Mouse (Mus musculus) heart, adult 18-20 months (tissue): ENCODE results near the gene Slc9b1. TPM values are rescaled to one million over a fixed set of nuclear protein-coding genes. Genes with fewer than 3 reads are reported as not detected.
A peak's percentile ranks its signal among the peaks of the same experiment; 100 is the strongest.

Experiments
- DNase-seq, 2 experiments: peaks; one replicate each; pipeline ENCODE4 v3.0.0; 2021 to 2022; ENCODE audit warnings: mixed read lengths in 1 of 2
- total RNA-seq, 2 experiments: library from RNA; stranded (reverse); gene quantifications; 2 replicates each; pipeline ENCODE4 v1.2.3; 2021

Gene Slc9b1
- total RNA-seq, 2 experiments from 2014 or later: 0.69 to 0.92 TPM

GRCm38 (mm10) chr3:135438913-135439531 lies 91.2 kb downstream of the Slc9b1 start:
- peak; percentile 89 to 93 for DNase-seq

DNA sequence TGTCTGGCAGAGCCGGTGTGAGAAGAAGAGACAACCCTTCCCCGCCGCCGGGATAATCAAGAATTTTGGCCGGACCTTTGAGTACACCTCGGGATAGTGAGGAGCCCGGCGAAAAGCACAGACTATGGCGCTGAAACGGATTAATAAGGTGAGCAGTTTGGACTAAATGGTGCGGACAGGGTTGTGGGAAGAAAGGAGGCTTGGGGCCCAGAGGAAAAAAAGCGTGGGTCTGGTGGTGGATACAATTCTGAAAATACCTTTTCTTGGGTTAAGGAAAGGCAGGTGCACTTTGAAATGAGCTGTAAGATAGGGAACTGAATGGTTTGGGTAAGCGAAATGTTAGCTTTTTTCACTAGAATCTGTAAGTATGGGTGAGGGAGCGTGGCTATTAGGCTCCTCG lies 91.8 kb downstream of the Slc9b1 start:
- no peak for DNase-seq

GRCm38 (mm10) chr3:135440221-135440620 lies 92.4 kb downstream of the Slc9b1 start:
- DNase-seq: peak; percentile 31 to 50

DNA sequence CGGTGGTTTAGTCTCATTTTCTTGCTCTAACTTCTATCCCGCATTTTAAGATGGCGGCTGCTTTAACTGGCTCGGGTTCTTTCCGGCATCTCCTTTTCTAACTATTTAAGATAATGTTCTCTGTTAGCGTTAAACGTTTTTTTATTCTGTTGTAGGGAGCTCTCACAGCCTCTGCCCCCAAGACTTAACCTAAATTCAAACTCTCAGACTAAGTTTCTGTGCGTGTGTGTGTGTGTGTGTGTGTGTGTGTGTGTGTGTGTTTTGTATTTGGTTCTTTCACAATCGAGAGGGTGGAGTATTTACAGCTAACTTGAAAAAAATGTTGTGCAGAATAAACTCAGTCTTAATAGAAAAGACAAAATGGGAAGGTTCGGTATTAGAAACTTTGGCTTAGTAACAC lies 92.8 kb downstream of the Slc9b1 start:
- peak in 1 of 2 experiments; percentile 29 for DNase-seq

- DNase-seq: no peak
These were observed 97.1 kb downstream of the Slc9b1 start for GRCm38 (mm10) chr3:135444930-135445329.

Other genes starting within 250 kb of the Slc9b1 start
- 1 to 10 TPM in 1 of 2 experiments, under 1 TPM in 1; 0.82 to 1.1 TPM for gene Cenpe, start 135.5 kb upstream of the Slc9b1 start, total RNA-seq
- 1 to 10 TPM; 3.2 to 4.6 TPM for gene Bdh2, start 66.8 kb upstream of the Slc9b1 start, total RNA-seq
- under 1 TPM; 0.18 to 0.35 TPM for gene Slc9b2, start 40.3 kb upstream of the Slc9b1 start, total RNA-seq
- gene Cisd2, start 75.9 kb downstream of the Slc9b1 start, total RNA-seq: 10 to 100 TPM; 44.1 to 49.3 TPM
- 100 to 1,000 TPM; 365 to 406 TPM for gene Ube2d3, start 90.1 kb downstream of the Slc9b1 start, total RNA-seq
- 10 to 100 TPM; 15.0 to 17.5 TPM for gene Manba, start 137.6 kb downstream of the Slc9b1 start, total RNA-seq